Mouse (Mus musculus) heart, adult 2 months (tissue): ENCODE measurements around the gene Gabra6. TPM values are rescaled to one million over a fixed set of nuclear protein-coding genes. Genes with fewer than 3 reads are reported as not detected.

ENCODE experiments used
- DNase-seq, 2 experiments: peaks; one replicate each; pipeline ENCODE4 v3.0.0; 2021
- H3K27ac ChIP-seq: fragments of 200-600 bp; 2 replicates; pipeline ENCODE4 v1.8.1; 2022
- H3K27me3 ChIP-seq: fragments of 200-500 bp; 2 replicates; pipeline ENCODE4 v1.6.1; 2012; ENCODE audit warnings: mild to moderate bottlenecking, low read length, inconsistent platforms, mixed read lengths; ENCODE audit not compliant: control insufficient read depth, insufficient read depth
- H3K36me3 ChIP-seq: fragments of 200-500 bp; 2 replicates; pipeline ENCODE4 v1.6.1; 2012; ENCODE audit warnings: low read length, inconsistent platforms; ENCODE audit not compliant: control insufficient read depth, insufficient read depth
- H3K4me1 ChIP-seq: fragments of 200-500 bp; 2 replicates; pipeline ENCODE4 v1.6.1; 2011; ENCODE audit warnings: low read length; ENCODE audit not compliant: control insufficient read depth, insufficient read depth
- H3K4me3 ChIP-seq: fragments of 200-600 bp; 2 replicates; pipeline ENCODE4 v1.8.1; 2022
- H3K79me2 ChIP-seq: fragments of 200-500 bp; replicated peaks from 2 replicates; pipeline ENCODE4 v1.6.1; 2012; ENCODE audit warnings: mild to moderate bottlenecking, inconsistent platforms, low read length, moderate library complexity, mixed read lengths; ENCODE audit not compliant: control insufficient read depth, insufficient read depth
- H3K9ac ChIP-seq: fragments of 200-500 bp; 2 replicates; pipeline ENCODE4 v1.6.1; 2012; ENCODE audit warnings: low read depth, mild to moderate bottlenecking, control low read depth, inconsistent platforms, low read length, mixed read lengths
- CTCF ChIP-seq: fragments of 200-600 bp; IDR thresholded peaks from 2 replicates; pipeline ENCODE4 v1.8.1; 2022; ENCODE audit warnings: antibody characterized with exemption, mild to moderate bottlenecking, moderate library complexity
- EP300 ChIP-seq: fragments of 200-500 bp; IDR thresholded peaks from 2 replicates; pipeline ENCODE4 v1.6.1; 2011; ENCODE audit warnings: low read depth, low read length, control low read depth; ENCODE audit not compliant: insufficient read depth
- POLR2A ChIP-seq: fragments of 200-500 bp; IDR thresholded peaks from 2 replicates; pipeline ENCODE4 v1.6.1; 2011; ENCODE audit warnings: mild to moderate bottlenecking, low read depth, low read length, control low read depth; ENCODE audit not compliant: insufficient read depth
- WGBS: fragments of 180-500 bp; shearing (Covaris S2); methylation state at CpG from one replicate; pipeline ENCODE4 v1.1.7; 2018; 5-methylcytosine and 5-hydroxymethylcytosine counted together
- intact Hi-C: fragments of 180-260 bp; cut with DNase I; formaldehyde crosslinking; loops from one replicate; pipeline ENCODE4 v1.15.1; 2025
- long read RNA-seq: library from polyadenylated mRNA; stranded (forward); transcript quantifications from one replicate; pipeline ENCODE4 v2.0.0, GENCODE M21; 2021
- polyA plus RNA-seq: library from polyadenylated mRNA; depleted of rRNA; stranded (reverse); fragments of >200 nt; gene quantifications from 2 replicates; pipeline ENCODE4 v1.2.3, GENCODE M21; 2012; rRNA removed
- total RNA-seq, 2 experiments: library from RNA; stranded (reverse); gene quantifications; 2 replicates each; pipeline ENCODE4 v1.2.3; 2021

The Gabra6 gene
- total RNA-seq (not detected), polyA plus RNA-seq (not detected in 2 replicates)
- long read RNA-seq = 0 reads

DNA sequence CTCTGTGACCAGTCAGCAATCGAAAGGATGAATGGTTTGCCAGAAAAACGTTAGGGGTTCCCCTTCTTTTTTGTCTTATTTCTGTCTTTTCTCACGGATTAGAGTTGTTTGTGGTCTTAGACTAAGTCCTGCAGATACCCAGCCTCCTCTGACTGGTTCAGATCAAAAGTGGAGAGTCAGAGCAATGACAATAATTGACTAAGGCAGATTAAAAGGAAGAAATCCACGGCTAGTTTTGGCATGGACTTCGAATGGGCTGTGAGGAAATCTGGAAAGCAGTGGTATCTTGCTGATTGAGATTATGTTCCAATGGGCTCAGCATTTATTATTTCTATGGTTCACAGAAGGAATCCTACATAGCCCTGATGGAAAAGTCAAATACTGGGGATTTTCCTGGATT is at the start of gene Gabra6:
Gabra6 (minus strand) TSS at position 191 of the 400 bp plus-strand sequence.
- DNase-seq = no peak
- TF ChIP-seq CTCF = no peak
- no peak for TF ChIP-seq POLR2A
- TF ChIP-seq EP300 = no peak

DNA sequence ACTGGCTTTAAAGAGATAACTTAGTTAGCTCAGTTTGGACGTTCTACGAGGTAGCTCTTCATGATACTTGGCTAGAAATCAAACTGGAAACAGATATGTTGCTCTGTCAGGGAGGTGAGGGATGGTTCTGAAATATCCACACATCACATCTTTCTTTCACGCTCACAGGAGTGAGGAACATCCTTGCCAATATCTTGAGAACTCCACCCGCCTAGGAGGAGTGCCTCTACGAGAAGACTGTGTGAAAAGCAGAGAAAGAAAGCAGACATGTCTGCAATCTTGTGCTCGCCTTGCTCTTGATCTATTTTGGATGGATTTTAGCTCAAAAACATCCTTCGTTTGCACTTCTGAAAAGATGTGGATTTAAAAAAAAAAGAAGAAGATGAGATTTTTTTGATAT is 44.7 kb upstream of the Gabra6 start:
- Histone ChIP-seq H3K4me1 (no peaks in the 10 kb centered on the region), H3K27me3 (no peaks in the 10 kb centered on the region), H3K9ac (no peak overlapping the region), H3K36me3 (no peaks in the 10 kb centered on the region), H3K79me2 (no peaks in the 10 kb centered on the region), H3K27ac (no peak overlapping the region), H3K4me3 (no peak overlapping the region)
- WGBS = 55% methylated on average over 7 of the region's 7 CpGs
- intact Hi-C loops = no loop called here
- TF ChIP-seq EP300 (no peak), POLR2A (no peak), CTCF (no peak)
- DNase-seq = no peak

More for the DNA sequence above, at the start of gene Gabra6:
- H3K27me3 ChIP-seq = no peaks in the 10 kb centered on the region
- intact Hi-C loops = no loop called here
- no peaks in the 10 kb centered on the region for H3K4me1 ChIP-seq
- H3K4me3 ChIP-seq = no peak within 1 kb of the TSS
- no peak within 1 kb of the TSS for H3K9ac ChIP-seq
- no peaks in the 10 kb centered on the region for H3K79me2 ChIP-seq
- WGBS = 39% methylated on average over 5 of the region's 5 CpGs
- H3K27ac ChIP-seq = no peak within 1 kb of the TSS
- no peaks in the 10 kb centered on the region for H3K36me3 ChIP-seq

DNA sequence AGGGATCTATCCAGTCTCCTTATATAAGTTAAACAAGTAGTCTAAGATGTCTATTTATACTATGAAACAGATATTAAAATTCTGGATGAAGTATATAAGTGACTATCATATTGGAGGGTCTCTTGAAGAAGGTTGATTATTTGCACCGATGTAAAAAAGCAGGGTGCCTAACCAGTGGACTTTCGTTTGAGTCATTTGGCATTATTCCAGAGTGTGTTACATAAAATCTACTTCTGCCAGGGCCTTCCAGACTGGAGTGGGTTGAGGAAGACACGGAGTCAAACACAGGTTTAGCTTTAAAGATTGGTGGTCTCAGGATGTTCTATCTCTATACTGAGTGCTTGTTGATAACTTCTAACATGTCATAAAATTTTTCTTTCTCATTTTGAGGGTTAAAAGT is 11.2 kb upstream of the Gabra6 start:
- no peak for DNase-seq
- no peak overlapping the region for H3K4me3 ChIP-seq
- no peaks in the 10 kb centered on the region for H3K4me1 ChIP-seq
- no peaks in the 10 kb centered on the region for H3K27me3 ChIP-seq
- no peaks in the 10 kb centered on the region for H3K79me2 ChIP-seq
- intact Hi-C loops = no loop called here
- H3K27ac ChIP-seq = no peak overlapping the region
- WGBS = 62% methylated on average over 3 of the region's 3 CpGs
- no peak for TF ChIP-seq CTCF
- no peak for TF ChIP-seq EP300
- TF ChIP-seq POLR2A = no peak
- H3K36me3 ChIP-seq = no peaks in the 10 kb centered on the region
- H3K9ac ChIP-seq = no peak overlapping the region

DNA sequence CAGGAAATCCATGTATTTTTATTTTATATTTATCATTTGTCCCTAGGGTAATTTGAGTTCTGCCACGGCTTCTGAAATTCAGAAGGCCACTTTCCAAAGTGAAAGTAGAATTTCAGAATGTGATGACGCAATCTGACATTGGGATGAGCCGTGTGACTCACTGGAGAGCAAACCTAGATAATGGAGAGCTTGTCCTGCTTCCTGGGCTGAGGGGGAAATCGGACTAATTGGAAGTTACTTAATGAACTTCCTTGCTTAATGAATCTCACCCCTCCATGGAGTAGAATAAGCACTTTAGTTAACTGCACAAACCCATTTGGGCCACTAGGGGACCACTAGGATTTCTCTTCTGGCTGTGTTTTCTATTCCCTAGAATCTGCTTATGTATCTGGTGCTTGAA is 5.4 kb upstream of the Gabra6 start:
- no peaks in the 10 kb centered on the region for H3K27me3 ChIP-seq
- H3K4me1 ChIP-seq = no peaks in the 10 kb centered on the region
- intact Hi-C loops = no loop called here
- no peak overlapping the region for H3K27ac ChIP-seq
- TF ChIP-seq EP300 (no peak), POLR2A (no peak), CTCF (peak; percentile 12; the same call in 1 of the 2 replicates)
- WGBS = 57% methylated on average over 4 of the region's 4 CpGs
- H3K9ac ChIP-seq = no peak overlapping the region
- no peaks in the 10 kb centered on the region for H3K36me3 ChIP-seq
- no peak for DNase-seq
- H3K79me2 ChIP-seq = no peaks in the 10 kb centered on the region
- no peak overlapping the region for H3K4me3 ChIP-seq

DNA sequence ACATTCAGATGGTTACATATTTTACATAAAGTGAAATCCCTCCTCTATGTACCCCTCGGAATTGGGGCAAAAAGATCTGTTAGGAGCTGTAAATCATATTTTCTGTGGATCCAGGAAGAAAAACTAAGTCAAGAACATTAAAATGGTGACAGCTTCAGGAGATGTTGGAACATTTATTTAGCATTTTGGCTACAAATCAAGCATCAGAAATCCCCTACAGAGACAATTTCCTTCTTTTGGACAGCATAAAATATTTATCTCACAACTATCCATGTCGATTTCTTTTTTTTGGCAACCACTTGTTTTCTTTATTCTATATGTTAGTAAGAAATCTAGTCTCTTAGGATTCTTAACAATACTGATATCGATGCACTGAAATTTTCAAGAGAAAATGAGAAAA is 688 bp upstream of the Gabra6 start:
- DNase-seq = no peak
- intact Hi-C loops = no loop called here
- Histone ChIP-seq H3K4me1 (no peaks in the 10 kb centered on the region), H3K9ac (no peak overlapping the region), H3K36me3 (no peaks in the 10 kb centered on the region), H3K79me2 (no peaks in the 10 kb centered on the region), H3K27ac (no peak overlapping the region), H3K4me3 (no peak overlapping the region), H3K27me3 (no peaks in the 10 kb centered on the region)
- WGBS = 52% methylated on average over 3 of the region's 3 CpGs
- TF ChIP-seq CTCF (no peak), POLR2A (no peak)

DNA sequence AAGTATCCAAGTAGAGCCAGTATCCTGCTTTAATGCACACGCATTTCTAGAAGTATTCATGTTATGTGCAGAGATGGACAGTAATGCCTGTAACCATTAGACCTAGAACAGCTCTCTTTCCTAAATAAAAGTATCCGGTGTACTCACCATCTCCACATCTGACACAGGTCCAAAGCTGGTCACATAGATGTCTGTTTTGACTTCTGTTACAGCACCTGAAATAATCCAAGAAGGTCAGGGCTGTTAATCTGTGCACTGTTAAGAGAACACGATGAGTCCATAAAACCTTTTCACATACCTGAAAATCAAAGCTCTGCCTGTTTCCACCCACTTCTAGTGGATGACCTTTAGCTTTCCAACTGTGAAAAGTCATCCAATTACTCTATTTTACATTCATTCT is 1.4 kb downstream of the Gabra6 start:
- Histone ChIP-seq H3K4me1 (no peaks in the 10 kb centered on the region), H3K36me3 (no peaks in the 10 kb centered on the region), H3K9ac (no peak overlapping the region), H3K79me2 (no peaks in the 10 kb centered on the region), H3K27ac (no peak overlapping the region), H3K4me3 (no peak overlapping the region), H3K27me3 (no peaks in the 10 kb centered on the region)
- intact Hi-C loops = no loop called here
- no peak for DNase-seq
- TF ChIP-seq EP300 (no peak), POLR2A (no peak), CTCF (no peak)
- 78% methylated on average over 3 of the region's 3 CpGs for WGBS
